In genomic region chr7:55858836-55859517, GRCm38 (mm10) we compare ENCODE assay signal across 22 mouse cellular contexts. TPM values are rescaled to one million over a fixed set of nuclear protein-coding genes. Genes with fewer than 3 reads are reported as not detected.
DNase-seq lines count a peak whose midpoint lies in the region; ATAC-seq and TF ChIP-seq lines count a peak whose summit lies in the region.
"Had no signal": no experiment of that assay in that cellular context is flagged by ENCODE, and none has a peak within 500 bp of the region (broad histone marks: within the 10 kb centered on the region; RNA-seq: fewer than 3 reads in every experiment).

No protein-coding gene starts in this region.

- no peaks in the 10 kb centered on the region for H3K36me3 ChIP-seq in hindbrain, embryonic 15.5 days
- H3K36me3 ChIP-seq in hindbrain, embryonic 14.5 days (replicated peaks; ENCODE audit: control insufficient read depth, insufficient read depth) = no peaks in the 10 kb centered on the region
- no peaks in the 10 kb centered on the region for H3K36me3 ChIP-seq in testis, adult 2 months (ENCODE audit: control insufficient read depth, insufficient read depth, low read length)
- H3K36me3 ChIP-seq: embryonic facial prominence, embryonic 15.5 days; liver, embryonic 15.5 days; midbrain, embryonic 12.5 days; neural tube, embryonic 12.5 days had no signal

- H3K27ac ChIP-seq in hindbrain, embryonic 15.5 days (replicated peaks) = no peak overlapping the region
- H3K27ac ChIP-seq in hindbrain, embryonic 14.5 days = no peak overlapping the region
- peak overlapping the region; percentile 12; the same call in 1 of the 2 replicates for H3K27ac ChIP-seq in testis, adult 2 months (ENCODE audit: control insufficient read depth, insufficient read depth, low read depth, low read length)
- peak overlapping the region; percentile 77 for H3K27ac ChIP-seq in olfactory bulb, adult 2 months (ENCODE audit: insufficient read depth, low read depth, low read length)
- H3K27ac ChIP-seq: embryonic facial prominence, embryonic 15.5 days; forebrain, embryonic 13.5 days; heart, embryonic 13.5 days; liver, embryonic 15.5 days; midbrain, embryonic 12.5 days; neural tube, embryonic 12.5 days had no signal

- TF ChIP-seq CTCF in testis, adult 2 months (IDR thresholded peaks at IDR 0.05; ENCODE audit: control insufficient read depth, insufficient read depth, insufficient replicate concordance, low read depth, low read length) = no peak
- no peak for TF ChIP-seq CTCF in olfactory bulb, adult 2 months (IDR thresholded peaks at IDR 0.05; ENCODE audit: insufficient read depth, low read depth, low read length)

- H3K9me3 ChIP-seq in hindbrain, embryonic 15.5 days = no peaks in the 10 kb centered on the region
- no peaks in the 10 kb centered on the region for H3K9me3 ChIP-seq in hindbrain, embryonic 14.5 days (ENCODE audit: control insufficient read depth, low read length)
- H3K9me3 ChIP-seq: embryonic facial prominence, embryonic 15.5 days; forebrain, embryonic 13.5 days; heart, embryonic 13.5 days; liver, embryonic 15.5 days; midbrain, embryonic 12.5 days; neural tube, embryonic 12.5 days had no signal

- peak; percentile 23 for DNase-seq in cerebellum, adult 9-11 months
- DNase-seq in cerebellum, adult 11-12 months = no peak
- no peak for DNase-seq in hindbrain, embryonic 14.5 days (ENCODE audit: low spot score)
- no peak for DNase-seq in testis, postnatal 10 days (ENCODE audit: low spot score)
- no peak for DNase-seq in gastrocnemius, postnatal 4 days (ENCODE audit: low spot score in 2 of 2)
- DNase-seq: adrenal gland, postnatal 14 days; B cell, adult 2 months; heart, postnatal 36 days; kidney, adult 2 months; kidney, postnatal 10 days; right cerebral cortex, adult 18-20 months; thymus, postnatal 36 days had no signal

- no peak overlapping the region for H3K4me2 ChIP-seq in hindbrain, embryonic 15.5 days
- H3K4me2 ChIP-seq in hindbrain, embryonic 14.5 days (replicated peaks) = no peak overlapping the region
- H3K4me2 ChIP-seq: embryonic facial prominence, embryonic 15.5 days; forebrain, embryonic 13.5 days; heart, embryonic 13.5 days; liver, embryonic 15.5 days; midbrain, embryonic 12.5 days; neural tube, embryonic 12.5 days had no signal

- WGBS in hindbrain, embryonic 15.5 days = 84% methylated on average over 3 of the region's 3 CpGs
- 82% methylated on average over 3 of the region's 3 CpGs for WGBS in hindbrain, embryonic 14.5 days
- 39% methylated on average over 3 of the region's 3 CpGs for WGBS in olfactory bulb, adult 2 months

- no peak overlapping the region for H3K9ac ChIP-seq in hindbrain, embryonic 15.5 days
- H3K9ac ChIP-seq in hindbrain, embryonic 14.5 days = no peak overlapping the region
- H3K9ac ChIP-seq: embryonic facial prominence, embryonic 15.5 days; forebrain, embryonic 13.5 days; heart, embryonic 13.5 days; liver, embryonic 15.5 days; midbrain, embryonic 12.5 days; neural tube, embryonic 12.5 days had no signal

- peak; percentile 19; the same call in 1 of the 2 replicates for ATAC-seq in hindbrain, embryonic 15.5 days (ENCODE audit: low FRiP score, low read depth)
- no peak for ATAC-seq in hindbrain, embryonic 14.5 days (ENCODE audit: low FRiP score)
- ATAC-seq: forebrain, embryonic 13.5 days; Patski had no signal

- H3K27me3 ChIP-seq in hindbrain, embryonic 15.5 days = no peaks in the 10 kb centered on the region
- no peaks in the 10 kb centered on the region for H3K27me3 ChIP-seq in hindbrain, embryonic 14.5 days (ENCODE audit: control insufficient read depth, insufficient read depth, low read length)
- no peaks in the 10 kb centered on the region for H3K27me3 ChIP-seq in testis, adult 2 months (ENCODE audit: control insufficient read depth, insufficient read depth, low read length)
- H3K27me3 ChIP-seq: embryonic facial prominence, embryonic 15.5 days; forebrain, embryonic 13.5 days; heart, embryonic 13.5 days; liver, embryonic 15.5 days; midbrain, embryonic 12.5 days; neural tube, embryonic 12.5 days; Patski had no signal

- H3K4me1 ChIP-seq in hindbrain, embryonic 15.5 days (replicated peaks) = no peaks in the 10 kb centered on the region
- no peaks in the 10 kb centered on the region for H3K4me1 ChIP-seq in hindbrain, embryonic 14.5 days (replicated peaks; ENCODE audit: control insufficient read depth, insufficient read depth, low read length)
- H3K4me1 ChIP-seq in testis, adult 2 months (ENCODE audit: control insufficient read depth, insufficient read depth, low read length) = no peaks in the 10 kb centered on the region
- peaks cover 13% of the 10 kb centered on the region for H3K4me1 ChIP-seq in olfactory bulb, adult 2 months (ENCODE audit: control insufficient read depth, insufficient read depth, low read length)
- H3K4me1 ChIP-seq: forebrain, embryonic 13.5 days; midbrain, embryonic 12.5 days; neural tube, embryonic 12.5 days had no signal

- no peak for TF ChIP-seq POLR2A in testis, adult 2 months (IDR thresholded peaks at IDR 0.05; ENCODE audit: control insufficient read depth, low read depth, low read length)
- no peak for TF ChIP-seq POLR2A in olfactory bulb, adult 2 months (IDR thresholded peaks at IDR 0.05; ENCODE audit: insufficient read depth, low read depth, low read length)

- H3K4me3 ChIP-seq in hindbrain, embryonic 15.5 days = no peak overlapping the region
- no peak overlapping the region for H3K4me3 ChIP-seq in hindbrain, embryonic 14.5 days (replicated peaks; ENCODE audit: low read length)
- no peak overlapping the region for H3K4me3 ChIP-seq in testis, adult 2 months (ENCODE audit: control insufficient read depth, low read depth, low read length)
- no peak overlapping the region for H3K4me3 ChIP-seq in olfactory bulb, adult 2 months (ENCODE audit: insufficient read depth, low read depth, low read length)
- H3K4me3 ChIP-seq: embryonic facial prominence, embryonic 15.5 days; forebrain, embryonic 13.5 days; heart, embryonic 13.5 days; liver, embryonic 15.5 days; midbrain, embryonic 12.5 days; neural tube, embryonic 12.5 days had no signal

RNA-seq across cellular contexts. Expression of gene Cyfip1, which starts 17.4 kb away (rescaled TPM):
- 46.7 and 51.3 TPM in 2 replicates for polyA plus RNA-seq in hindbrain, embryonic 15.5 days (2015; fragmentation: Nextera tagmentation; extraction: Ambion mirVana)
- polyA plus RNA-seq in hindbrain, embryonic 14.5 days (2014; fragmentation: Nextera tagmentation; extraction: Ambion mirVana) = 50.0 and 54.3 TPM in 2 replicates
- polyA plus RNA-seq in testis, adult 2 months (2012; rRNA removed) = 5.6 and 6.6 TPM in 2 replicates
- 665 TPM in 1 of 2 replicates, not detected in the other for polyA plus RNA-seq in olfactory bulb, adult 2 months (2012; ENCODE audit: insufficient read depth, insufficient read length, low replicate concordance, missing spikeins)
- 10 to 100 TPM; 53.7 to 56.1 TPM for total RNA-seq in gastrocnemius, postnatal 4 days (2021)

Comparison
In these comparisons a context has a peak if more than half of its experiments do, and no peak if none do; other contexts are left out.
1. H3K27ac ChIP-seq: peak in testis, adult 2 months (single experiment) and olfactory bulb, adult 2 months (single experiment); none in hindbrain, embryonic 15.5 days (single experiment) and hindbrain, embryonic 14.5 days (single experiment).